Mouse (Mus musculus): ENCODE measurements around the gene Ddx1. TPM values are rescaled to one million over a fixed set of nuclear protein-coding genes. Genes with fewer than 3 reads are reported as not detected.

Ddx1 gene
- polyA plus RNA-seq, 1 experiment from 2014 or later: 97.4 TPM

DNA sequence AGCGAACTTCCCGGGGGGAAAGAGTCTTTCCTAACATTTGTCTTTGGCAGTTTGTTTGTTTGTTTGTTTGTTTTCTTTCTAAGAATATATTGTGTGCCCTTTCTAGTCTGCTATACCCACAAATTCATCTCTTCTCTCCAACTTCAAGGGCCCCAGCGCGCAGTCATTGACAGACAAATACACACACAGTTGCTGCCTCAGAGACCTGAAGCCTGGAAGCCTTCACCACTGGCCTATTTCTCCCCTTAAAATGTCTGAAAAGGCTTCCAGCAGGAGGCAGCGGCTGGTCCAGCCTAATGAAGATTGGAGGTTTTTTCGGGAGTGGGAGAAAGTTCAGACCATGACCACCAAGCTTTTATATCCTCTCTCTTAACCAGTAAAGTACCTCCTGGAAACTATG, 67.3 kb downstream of the Ddx1 start:
- H3K27ac ChIP-seq (ENCODE audit: poor library complexity, severe bottlenecking): no peak overlapping the region
- no peak for ATAC-seq (ENCODE audit: insufficient number of reproducible peaks, low FRiP score)
- no peak overlapping the region for H3K4me2 ChIP-seq
- H3K27me3 ChIP-seq (replicated peaks): no peaks in the 10 kb centered on the region
- H3K9me3 ChIP-seq (replicated peaks): no peaks in the 10 kb centered on the region
- no peaks in the 10 kb centered on the region for H3K36me3 ChIP-seq
- H3K4me3 ChIP-seq: no peak overlapping the region
- no peak overlapping the region for H3K9ac ChIP-seq
- 61% methylated on average over 6 of the region's 6 CpGs for WGBS
- H3K4me1 ChIP-seq (replicated peaks): peaks cover 36% of the 10 kb centered on the region

DNA sequence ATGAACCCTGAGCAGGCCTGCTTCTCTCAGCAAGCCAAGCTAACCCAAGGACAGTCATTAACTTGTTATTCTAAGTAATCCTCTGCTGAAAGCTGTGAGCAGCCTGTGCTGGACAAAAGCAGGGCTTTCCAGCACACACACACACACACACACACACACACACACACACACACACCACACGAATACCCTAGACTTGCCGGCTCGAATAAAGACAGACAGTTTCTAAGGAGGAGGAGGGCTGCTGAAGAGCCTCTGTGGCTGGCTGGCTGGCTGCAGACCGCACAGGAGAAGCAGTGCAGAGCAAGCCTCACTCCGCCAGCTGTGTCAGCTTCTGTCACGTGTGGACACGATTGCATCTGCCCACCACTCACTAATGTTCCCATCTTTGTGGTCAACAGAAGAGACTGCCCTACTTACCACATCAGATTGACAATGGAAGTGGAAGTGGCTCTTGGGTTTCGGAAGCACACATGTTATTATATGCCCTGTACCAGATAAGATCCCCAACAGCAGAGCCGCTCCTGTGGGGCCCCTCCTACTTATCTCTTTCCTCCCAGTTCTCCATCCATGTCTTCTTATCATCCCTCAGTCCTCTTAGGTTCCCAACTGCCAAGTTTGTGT, 68.2 kb downstream of the Ddx1 start:
- Histone ChIP-seq H3K36me3 (no peaks in the 10 kb centered on the region), H3K27ac (ENCODE audit: poor library complexity, severe bottlenecking) (peak overlapping the region; percentile 56), H3K27me3 (replicated peaks) (no peaks in the 10 kb centered on the region), H3K9ac (no peak overlapping the region), H3K9me3 (replicated peaks) (no peaks in the 10 kb centered on the region), H3K4me3 (no peak overlapping the region; the same call in 1 of the 2 replicates), H3K4me1 (replicated peaks) (peaks cover 45% of the 10 kb centered on the region), H3K4me2 (peak overlapping the region; percentile 57)
- peak; percentile 82 for ATAC-seq (ENCODE audit: insufficient number of reproducible peaks, low FRiP score)
- 3% methylated on average over 9 of the region's 9 CpGs for WGBS

DNA sequence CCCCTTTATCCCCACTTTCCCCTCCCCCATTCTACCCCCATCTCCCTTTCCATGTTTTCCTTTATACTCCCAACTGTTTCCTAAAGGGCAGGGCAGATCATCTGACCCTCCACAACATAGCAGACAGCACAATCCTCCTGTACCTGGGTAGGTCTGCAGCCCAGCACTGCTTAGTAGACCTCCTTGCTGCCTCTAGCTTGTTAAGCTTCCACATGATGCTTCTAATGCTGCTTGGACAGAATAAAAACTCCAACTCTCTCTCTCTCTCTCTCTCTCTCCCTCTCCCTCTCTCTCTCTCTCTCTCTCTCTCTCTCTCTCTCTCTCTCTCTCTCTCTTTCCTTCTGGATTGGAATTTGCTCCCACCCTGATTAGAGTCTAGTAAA, 68.7 kb downstream of the Ddx1 start:
- peak overlapping the region; percentile 56 for H3K27ac ChIP-seq (ENCODE audit: poor library complexity, severe bottlenecking)
- no peak for ATAC-seq (ENCODE audit: insufficient number of reproducible peaks, low FRiP score)
- H3K4me1 ChIP-seq (replicated peaks): peaks cover 50% of the 10 kb centered on the region
- H3K27me3 ChIP-seq (replicated peaks): no peaks in the 10 kb centered on the region
- no peaks in the 10 kb centered on the region for H3K9me3 ChIP-seq (replicated peaks)
- H3K36me3 ChIP-seq: no peaks in the 10 kb centered on the region
- peak overlapping the region; percentile 50 for H3K9ac ChIP-seq
- H3K4me2 ChIP-seq: peak overlapping the region; percentile 57
- H3K4me3 ChIP-seq: no peak overlapping the region

- H3K4me1 ChIP-seq (replicated peaks): peaks cover 46% of the 10 kb centered on the region
- ATAC-seq (ENCODE audit: insufficient number of reproducible peaks, low FRiP score): no peak
- WGBS: 55% methylated on average over 6 of the region's 6 CpGs
Measured at GRCm38 (mm10) chr12:13177606-13178005, 71.4 kb downstream of the Ddx1 start.

DNA sequence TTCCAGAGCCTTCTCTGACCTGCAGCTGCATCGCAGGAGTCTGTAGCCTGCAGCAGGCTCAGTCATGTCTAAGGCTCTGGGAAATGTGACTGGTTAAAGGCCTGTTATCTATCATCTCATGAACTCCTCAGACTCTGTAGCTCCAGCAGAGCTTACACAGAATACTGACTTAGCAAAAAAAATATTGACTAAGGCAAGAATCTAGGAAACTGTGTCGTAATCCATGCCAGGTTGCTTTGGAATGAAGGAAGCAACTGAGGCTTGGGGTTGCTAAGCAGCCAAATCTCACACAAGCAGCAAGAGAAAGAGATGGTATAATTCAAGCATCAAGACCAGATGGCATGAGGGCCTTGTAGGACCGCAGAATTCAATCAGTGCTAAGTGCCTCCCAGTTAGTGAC, 72.1 kb downstream of the Ddx1 start:
- H3K4me1 ChIP-seq (replicated peaks): peaks cover 40% of the 10 kb centered on the region
- WGBS: 55% methylated on average over 3 of the region's 3 CpGs

More at GRCm38 (mm10) chr12:13177606-13178005, 71.4 kb downstream of the Ddx1 start:
- Histone ChIP-seq H3K27me3 (replicated peaks) (no peaks in the 10 kb centered on the region), H3K9ac (no peak overlapping the region), H3K27ac (ENCODE audit: poor library complexity, severe bottlenecking) (no peak overlapping the region), H3K4me2 (no peak overlapping the region), H3K9me3 (replicated peaks) (no peaks in the 10 kb centered on the region), H3K36me3 (no peaks in the 10 kb centered on the region), H3K4me3 (no peak overlapping the region)

DNA sequence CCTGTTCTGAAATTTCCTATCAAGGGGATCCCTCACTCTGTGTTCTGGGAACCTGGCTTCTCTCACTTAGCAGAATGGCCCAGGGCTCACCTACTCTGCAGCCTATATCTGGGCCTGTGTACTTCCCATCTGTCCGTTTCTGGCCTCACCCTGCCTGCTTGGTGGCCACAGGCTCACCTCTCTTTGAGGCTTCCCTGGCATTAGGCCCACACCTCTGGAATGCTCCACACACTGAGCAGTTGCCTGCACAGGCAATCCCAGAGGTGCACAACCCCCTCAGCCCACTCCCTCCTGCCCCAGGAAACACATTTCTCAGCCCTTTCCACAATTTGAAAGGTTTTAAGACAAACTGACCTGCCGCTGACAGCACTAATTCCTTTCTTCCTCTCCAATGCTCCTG, 72.9 kb downstream of the Ddx1 start:
- Histone ChIP-seq H3K4me2 (no peak overlapping the region), H3K27ac (ENCODE audit: poor library complexity, severe bottlenecking) (peak overlapping the region; percentile 61), H3K4me1 (replicated peaks) (peaks cover 32% of the 10 kb centered on the region)

More for the DNA sequence above, 72.1 kb downstream of the Ddx1 start:
- Histone ChIP-seq H3K9me3 (replicated peaks) (no peaks in the 10 kb centered on the region), H3K4me3 (no peak overlapping the region), H3K36me3 (no peaks in the 10 kb centered on the region), H3K9ac (no peak overlapping the region), H3K27ac (ENCODE audit: poor library complexity, severe bottlenecking) (peak overlapping the region; percentile 14; the same call in 1 of the 2 replicates), H3K4me2 (no peak overlapping the region), H3K27me3 (replicated peaks) (no peaks in the 10 kb centered on the region)
- ATAC-seq (ENCODE audit: insufficient number of reproducible peaks, low FRiP score): no peak

DNA sequence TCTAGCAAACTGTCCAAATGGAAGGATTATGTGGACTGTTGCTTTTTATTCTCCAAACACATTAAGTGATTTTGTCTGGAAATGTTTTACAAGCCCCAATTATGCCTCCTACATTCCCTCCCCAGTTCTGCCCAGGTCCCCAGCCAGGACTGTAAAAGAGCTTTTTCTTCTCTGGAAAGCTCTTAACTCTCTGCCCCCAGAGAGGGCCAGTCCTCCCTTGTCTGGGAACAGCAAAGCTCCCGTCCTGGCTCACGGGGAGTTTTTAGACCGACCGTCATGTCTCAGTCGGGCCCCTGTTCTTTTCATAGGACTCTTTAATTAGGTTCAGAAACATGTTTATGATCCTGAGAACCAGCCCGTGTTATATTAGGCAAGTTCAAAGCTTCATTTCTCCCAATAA, 75.0 kb downstream of the Ddx1 start:
- no peak overlapping the region for H3K4me2 ChIP-seq
- H3K4me1 ChIP-seq (replicated peaks): peaks cover 20% of the 10 kb centered on the region
- no peaks in the 10 kb centered on the region for H3K36me3 ChIP-seq
- no peak for ATAC-seq (ENCODE audit: insufficient number of reproducible peaks, low FRiP score)
- H3K9me3 ChIP-seq (replicated peaks): no peaks in the 10 kb centered on the region
- 73% methylated on average over 6 of the region's 6 CpGs for WGBS
- no peak overlapping the region for H3K27ac ChIP-seq (ENCODE audit: poor library complexity, severe bottlenecking)
- H3K4me3 ChIP-seq: no peak overlapping the region
- H3K9ac ChIP-seq: no peak overlapping the region
- no peaks in the 10 kb centered on the region for H3K27me3 ChIP-seq (replicated peaks)

More for the DNA sequence above, 72.9 kb downstream of the Ddx1 start:
- Histone ChIP-seq H3K36me3 (no peaks in the 10 kb centered on the region), H3K4me3 (no peak overlapping the region), H3K9ac (0 out of 2 replicates have a peak overlapping the region, but pooled peaks have one; percentile 32), H3K9me3 (replicated peaks) (no peaks in the 10 kb centered on the region), H3K27me3 (replicated peaks) (no peaks in the 10 kb centered on the region)
- 24% methylated on average over 2 of the region's 2 CpGs for WGBS
- no peak for ATAC-seq (ENCODE audit: insufficient number of reproducible peaks, low FRiP score)

DNA sequence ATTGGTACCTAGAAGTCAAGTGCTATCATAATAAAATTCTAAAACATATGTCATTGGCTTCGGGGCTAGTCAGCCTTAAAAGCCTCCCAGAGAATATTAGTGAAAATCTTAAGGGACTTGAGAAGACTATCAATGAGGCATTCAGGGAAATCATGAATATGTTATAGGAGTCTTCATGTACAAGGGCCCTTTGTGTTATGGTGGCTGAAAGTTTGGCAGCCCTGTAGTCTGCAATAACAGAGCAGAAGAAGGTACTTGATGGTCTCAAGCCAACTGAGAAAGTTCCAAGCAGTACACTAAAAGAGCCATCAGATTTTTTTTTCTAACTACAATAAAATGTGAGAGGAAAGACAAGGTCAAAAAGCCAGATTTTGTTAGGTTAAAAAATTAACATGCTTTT, 80.9 kb downstream of the Ddx1 start:
- H3K4me3 ChIP-seq: no peak overlapping the region
- H3K9me3 ChIP-seq (replicated peaks): no peaks in the 10 kb centered on the region
- H3K4me1 ChIP-seq (replicated peaks): no peaks in the 10 kb centered on the region
- no peak overlapping the region for H3K9ac ChIP-seq
- H3K27me3 ChIP-seq (replicated peaks): no peaks in the 10 kb centered on the region
- ATAC-seq (ENCODE audit: insufficient number of reproducible peaks, low FRiP score): no peak
- no peaks in the 10 kb centered on the region for H3K36me3 ChIP-seq
- WGBS: 86% methylated on average over 1 of the region's 1 CpGs
- no peak overlapping the region for H3K4me2 ChIP-seq
- H3K27ac ChIP-seq (ENCODE audit: poor library complexity, severe bottlenecking): no peak overlapping the region

DNA sequence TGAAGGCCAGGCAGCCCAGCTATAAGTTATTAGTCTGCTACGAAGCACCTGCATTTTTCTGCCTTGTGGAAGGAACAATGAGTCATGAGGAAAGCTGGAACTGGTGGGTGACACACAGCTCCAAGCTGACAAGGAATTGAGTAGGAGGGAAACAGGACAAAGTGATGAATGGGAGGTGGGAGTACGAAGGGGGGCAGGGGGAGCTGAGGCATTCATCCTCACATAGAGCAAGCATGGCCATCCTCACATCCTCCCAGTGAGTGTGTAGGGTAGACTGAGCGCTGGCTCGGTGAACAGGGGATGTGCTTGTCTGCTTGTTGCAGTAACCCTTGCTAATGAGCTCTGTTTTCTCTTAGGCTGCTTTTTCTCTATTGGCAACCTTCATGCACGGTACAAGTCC, 81.9 kb downstream of the Ddx1 start:
- no peaks in the 10 kb centered on the region for H3K4me1 ChIP-seq (replicated peaks)
- ATAC-seq (ENCODE audit: insufficient number of reproducible peaks, low FRiP score): no peak
- no peak overlapping the region for H3K9ac ChIP-seq
- no peak overlapping the region for H3K4me2 ChIP-seq
- WGBS: 74% methylated on average over 5 of the region's 5 CpGs
- H3K27ac ChIP-seq (ENCODE audit: poor library complexity, severe bottlenecking): no peak overlapping the region
- no peaks in the 10 kb centered on the region for H3K27me3 ChIP-seq (replicated peaks)
- no peaks in the 10 kb centered on the region for H3K36me3 ChIP-seq
- H3K9me3 ChIP-seq (replicated peaks): no peaks in the 10 kb centered on the region
- no peak overlapping the region for H3K4me3 ChIP-seq

Other genes starting within 250 kb of the Ddx1 start
- gene Nbas, start 19.9 kb upstream of the Ddx1 start, polyA plus RNA-seq (2016; fragmentation: Nextera tagmentation; extraction: Ambion mirVana): 10.9 and 11.5 TPM in 2 replicates